Mouse (Mus musculus) cerebellum, adult 18-20 months (tissue): Measurements from ENCODE around the gene Snx29.
"Not testable (repeated sequence)": the region's sequence is repeated elsewhere in the genome, so short reads cannot be mapped to it uniquely, and the experiment has no call there.

Source experiments
- DNase-seq, 2 experiments: peaks; one replicate each; pipeline ENCODE4 v3.0.0; 2021

The Snx29 gene

DNA sequence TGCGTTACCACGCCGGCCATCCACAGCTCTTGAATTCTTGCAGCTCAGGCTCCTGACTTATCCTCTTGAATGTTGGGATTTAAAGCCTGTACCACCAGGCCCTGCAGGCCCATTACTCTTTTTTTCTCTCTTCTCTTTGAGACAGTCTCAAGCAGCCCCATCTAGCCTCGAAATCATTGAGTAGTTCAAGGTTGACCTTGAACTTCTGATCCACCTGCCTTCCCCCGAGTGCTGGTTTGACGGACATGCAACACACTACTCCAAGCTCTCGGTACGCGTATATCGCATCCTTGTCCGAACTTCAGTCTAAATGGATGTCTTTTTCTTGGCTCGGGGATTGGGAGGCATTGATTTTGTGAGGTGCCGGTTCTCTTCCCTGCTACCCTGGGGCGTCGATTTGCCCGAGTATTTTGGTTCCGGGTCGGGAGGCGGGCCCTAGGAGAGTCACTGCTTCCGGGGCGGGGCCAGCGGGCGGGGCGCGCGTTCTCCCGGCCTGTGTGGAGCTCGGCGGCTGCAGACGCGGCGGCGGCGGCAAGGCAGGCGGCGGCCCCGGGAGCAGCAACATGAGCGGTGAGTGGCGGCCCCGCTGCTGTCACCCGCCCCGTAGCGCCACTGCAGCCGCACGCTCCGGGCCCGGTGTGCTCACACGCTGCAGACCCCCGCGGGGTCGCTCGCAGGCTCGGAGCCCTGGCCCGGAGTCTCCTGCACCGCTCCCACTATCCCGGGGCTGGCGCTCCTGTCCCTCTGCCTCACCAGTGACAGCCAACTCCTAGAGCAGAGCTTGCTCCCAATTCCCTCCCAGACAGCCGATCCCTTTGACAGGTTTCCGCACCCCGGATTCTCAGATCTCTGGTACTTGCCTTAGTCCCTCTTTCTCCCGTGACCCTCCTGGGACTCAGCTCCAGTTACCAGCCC is at the start of gene Snx29:
TSS of gene Snx29 (plus strand) at position 500 of the 915 bp plus-strand sequence.
- DNase-seq, result peak; percentile 96 to 99

DNA sequence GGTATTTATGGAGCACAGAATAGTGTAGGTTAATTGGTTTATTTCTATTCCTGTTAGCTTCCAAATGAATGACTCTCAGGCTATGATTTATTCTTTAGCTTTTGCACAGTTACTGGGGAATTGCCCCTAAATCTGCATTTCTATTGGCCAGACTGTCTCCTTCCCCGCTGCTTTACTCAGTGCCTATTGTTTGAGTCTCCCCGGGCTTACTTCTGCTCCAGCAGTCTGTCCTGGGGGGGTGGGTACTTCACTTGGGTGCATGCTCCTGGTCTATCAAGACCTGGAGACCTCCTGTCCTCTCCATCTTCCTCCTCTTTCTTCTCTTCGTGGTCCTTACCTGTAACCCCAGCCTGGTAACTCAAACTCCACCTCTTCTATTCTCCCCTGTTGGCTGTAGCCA is 45.8 kb upstream of the Snx29 start:
- no peak for DNase-seq

DNA sequence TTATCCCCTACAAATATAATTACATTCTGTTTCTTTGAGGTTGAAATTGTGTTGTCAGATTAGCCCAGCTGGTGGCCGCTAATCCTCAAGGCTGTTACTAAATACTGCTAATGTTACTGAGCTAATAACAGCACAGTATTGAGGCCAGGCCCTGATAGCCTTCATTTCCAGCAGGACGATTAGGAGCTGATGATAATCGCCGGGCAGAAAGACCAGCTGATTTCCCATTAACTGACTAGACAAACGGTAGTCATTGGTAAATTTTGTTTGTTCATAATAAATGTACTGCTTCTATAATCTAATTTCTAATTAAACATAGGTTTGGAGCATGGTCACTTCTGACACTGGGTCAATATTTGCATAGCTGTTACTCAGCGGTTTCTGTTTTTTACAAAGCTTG is 43.9 kb upstream of the Snx29 start:
- DNase-seq, result no peak

DNA sequence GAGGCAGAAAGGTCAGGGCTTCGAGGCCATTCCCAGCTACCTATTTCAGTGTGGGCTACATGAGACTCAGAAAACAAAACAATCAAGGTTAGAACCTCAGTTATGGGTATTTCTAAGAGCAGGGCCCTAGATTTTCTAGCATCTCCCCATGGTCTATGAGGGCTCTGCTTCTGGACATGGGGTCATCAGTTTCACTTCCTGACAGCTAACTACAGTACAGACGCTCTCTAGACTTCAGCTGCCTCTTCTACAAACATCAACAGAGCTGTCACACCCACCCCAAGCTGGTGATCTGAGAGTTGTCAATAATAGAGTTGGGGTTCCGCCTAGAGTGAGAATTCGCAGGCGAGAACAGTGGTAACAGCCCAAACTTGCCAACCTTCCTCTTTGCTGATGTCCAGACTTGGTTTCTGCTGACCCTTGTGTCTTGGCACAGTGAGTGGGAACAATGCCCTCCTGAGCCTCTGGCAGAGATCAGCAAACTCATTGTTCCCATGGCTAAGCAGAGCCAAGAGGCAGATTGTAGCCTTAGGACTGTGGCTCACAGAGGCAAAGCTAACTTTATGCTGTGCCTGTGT is 40.0 kb upstream of the Snx29 start:
- no peak for DNase-seq

DNA sequence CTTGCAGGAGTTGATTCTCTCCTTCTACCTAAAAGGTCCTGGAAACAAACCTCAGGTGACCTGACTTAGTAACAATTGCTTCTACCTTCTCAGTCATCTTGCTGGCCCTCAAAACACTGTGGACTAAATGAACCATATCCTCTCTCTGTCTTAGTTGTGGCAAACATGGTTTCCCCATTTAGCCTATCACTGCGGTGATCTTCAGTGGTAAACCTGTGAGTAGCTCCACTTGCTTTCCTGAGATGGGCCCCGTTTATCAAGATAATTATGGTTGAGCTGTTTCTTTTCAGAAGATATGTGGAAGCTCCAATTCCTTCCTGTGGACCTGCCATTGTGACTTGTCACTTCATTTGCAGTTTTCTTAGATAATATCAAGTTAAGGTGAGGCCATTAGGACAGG is 37.8 kb upstream of the Snx29 start:
- no peak for DNase-seq

DNA sequence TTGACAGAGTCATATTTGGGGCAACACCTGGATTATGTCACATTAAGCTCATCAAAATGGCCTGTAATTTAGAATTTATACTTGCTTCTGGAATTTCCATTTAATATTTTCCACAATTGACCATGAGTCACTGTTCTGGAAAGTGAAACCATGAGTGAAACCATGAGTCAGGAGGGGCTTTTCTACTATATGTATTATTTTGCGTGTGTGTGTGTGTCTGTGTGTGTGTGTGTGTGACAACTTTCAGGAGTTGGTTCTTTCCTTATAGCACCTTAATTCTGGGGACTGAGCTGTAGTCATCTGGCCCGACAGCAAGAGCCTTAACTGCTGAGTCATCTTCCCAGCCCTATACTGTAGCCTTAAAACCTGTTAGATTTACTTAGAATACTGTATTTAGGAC is 36.8 kb upstream of the Snx29 start:
- DNase-seq, result no peak

DNA sequence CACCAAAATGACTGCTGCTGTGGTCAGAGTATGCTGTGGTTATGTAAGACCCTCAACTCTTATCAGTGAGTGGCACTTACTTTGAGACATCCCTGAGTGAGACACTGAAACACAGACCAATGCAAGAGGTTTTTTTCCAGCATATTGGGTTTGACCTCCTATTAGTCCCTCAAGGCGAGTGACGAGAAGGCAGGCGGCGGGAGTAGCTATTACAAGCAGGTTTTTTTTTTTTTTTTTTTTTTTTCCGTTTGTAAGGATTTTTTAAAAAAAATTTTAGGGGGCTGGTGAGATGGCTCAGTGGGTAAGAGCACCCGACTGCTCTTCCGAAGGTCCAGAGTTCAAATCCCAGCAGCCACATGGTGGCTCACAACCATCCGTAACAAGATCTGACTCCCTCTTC is 33.8 kb upstream of the Snx29 start:
- not testable (repeated sequence) for DNase-seq

DNA sequence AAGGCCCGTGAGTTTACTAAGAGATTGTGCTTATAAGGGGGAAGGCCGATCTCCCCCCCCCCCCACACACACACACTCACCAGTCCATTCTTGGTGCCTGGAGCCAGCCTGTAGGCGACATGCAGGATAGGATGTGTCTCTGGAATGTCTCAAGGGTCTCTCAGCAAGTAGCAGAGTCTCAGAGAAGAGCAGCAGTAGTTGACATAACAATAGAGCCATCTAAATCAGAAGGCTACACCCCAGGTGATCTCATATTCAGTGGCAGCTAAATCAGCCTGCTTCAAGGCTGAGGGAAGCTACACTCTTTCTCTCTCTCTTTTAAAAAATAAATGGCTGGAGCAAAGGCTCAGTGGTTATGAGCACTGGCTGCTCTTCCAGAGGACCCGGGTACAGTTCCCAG is 27.1 kb upstream of the Snx29 start:
- not testable (repeated sequence) for DNase-seq

DNA sequence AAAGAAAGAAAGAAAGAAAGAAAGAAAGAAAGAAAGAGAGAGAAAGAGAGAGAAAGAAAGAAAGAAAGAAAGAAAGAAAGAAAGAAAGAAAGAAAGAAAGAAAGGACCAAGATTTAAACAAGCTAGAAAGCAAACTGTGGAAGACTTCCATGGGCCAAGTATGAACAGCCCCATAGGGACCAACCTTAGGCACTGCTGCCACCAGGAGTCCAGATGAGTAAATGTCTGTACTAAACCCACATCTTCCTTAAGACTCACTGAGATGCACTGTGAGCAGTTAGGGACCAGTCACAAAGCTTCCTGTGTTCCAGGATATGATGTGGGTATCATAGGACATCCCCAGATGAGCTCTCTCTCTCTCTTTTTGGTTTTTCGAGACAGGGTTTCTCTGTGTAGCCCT is 25.0 kb upstream of the Snx29 start:
- peak; percentile 5 to 9 for DNase-seq

DNA sequence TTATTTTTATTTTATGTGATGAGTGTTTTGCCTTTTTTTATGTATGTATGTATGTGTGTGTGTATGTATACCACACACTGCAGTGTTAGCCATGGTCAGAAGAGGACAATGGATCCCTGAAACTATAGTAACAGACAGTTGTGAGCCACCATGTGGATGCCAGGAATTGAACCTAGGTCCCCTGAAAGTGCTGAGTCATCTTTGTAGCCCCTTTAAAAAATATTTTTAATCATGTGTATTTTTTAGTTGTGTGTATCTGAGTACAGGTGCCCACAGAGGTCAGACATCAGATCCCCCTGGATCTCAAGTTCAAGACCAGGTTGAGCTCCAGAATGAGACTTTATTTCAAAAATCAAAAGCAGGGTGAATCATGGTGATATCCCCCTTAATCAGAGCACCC is 19.0 kb upstream of the Snx29 start:
- no peak for DNase-seq

DNA sequence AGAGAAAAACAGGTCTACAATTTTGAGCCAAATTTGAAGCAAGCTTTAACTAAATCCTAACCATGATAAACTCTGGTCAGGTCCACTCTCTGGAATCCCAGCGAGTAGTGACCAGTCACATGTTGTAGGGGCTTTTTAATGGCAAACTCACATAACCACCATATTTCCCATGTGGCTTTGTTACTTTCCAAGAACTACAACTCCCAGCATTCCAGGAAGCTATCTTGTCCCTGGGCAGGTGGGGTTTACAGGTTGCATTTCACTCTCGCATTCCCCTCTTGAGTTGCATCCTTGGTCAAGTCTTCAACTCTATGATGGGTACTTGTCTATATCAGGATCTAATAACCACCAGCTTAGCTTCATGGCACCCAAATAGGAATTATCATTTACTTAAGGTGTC is 17.2 kb upstream of the Snx29 start:
- DNase-seq, result no peak

DNA sequence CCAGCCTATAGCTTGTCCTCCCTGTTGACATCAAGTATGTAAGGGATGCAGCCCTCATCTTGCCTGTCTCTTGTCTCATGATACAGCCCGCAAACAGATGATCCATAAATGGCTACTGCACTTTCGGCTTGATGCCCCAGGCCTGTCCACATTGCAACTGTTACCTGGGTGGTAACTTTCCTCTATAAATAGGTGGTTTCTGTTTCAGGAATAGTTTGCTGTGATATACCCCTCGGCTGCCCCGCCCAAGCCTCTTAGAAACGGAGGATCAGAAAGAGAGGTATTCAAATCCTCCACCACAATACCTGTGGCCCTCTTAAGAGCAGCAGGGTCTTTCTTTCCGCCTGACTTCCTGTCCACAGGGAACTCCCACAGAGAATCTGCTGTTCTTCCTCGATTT is 9.2 kb upstream of the Snx29 start, which contains the start of gene Tnfrsf17:
TSS of gene Tnfrsf17 (plus strand) at position 301 of the 400 bp plus-strand sequence.
- no peak for DNase-seq

DNA sequence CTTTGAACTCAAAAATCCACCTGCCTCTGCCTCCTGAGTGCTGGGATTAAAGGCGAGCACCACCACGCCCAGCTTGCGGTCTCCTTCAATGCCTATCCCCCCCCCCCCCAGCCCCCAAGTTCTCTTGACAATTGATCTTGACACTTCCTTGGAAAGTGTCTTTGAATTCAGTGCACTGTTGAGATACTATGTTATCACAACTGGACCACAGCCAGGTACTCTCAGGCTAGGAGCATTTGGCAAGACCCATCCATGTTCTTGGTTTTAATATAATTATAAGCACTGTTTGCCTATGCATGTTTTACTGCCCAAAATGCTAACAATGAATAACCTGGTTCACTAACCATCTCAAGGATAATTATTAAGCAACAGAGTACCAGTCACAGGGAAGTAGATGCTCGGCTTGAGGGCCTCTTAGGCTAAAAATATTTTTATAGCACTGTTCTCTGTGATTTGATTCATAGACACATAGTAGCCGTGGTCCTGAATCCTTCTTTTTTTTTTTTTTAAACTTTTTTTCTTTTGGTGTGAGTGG is 6.9 kb upstream of the Snx29 start:
- DNase-seq, result no peak

DNA sequence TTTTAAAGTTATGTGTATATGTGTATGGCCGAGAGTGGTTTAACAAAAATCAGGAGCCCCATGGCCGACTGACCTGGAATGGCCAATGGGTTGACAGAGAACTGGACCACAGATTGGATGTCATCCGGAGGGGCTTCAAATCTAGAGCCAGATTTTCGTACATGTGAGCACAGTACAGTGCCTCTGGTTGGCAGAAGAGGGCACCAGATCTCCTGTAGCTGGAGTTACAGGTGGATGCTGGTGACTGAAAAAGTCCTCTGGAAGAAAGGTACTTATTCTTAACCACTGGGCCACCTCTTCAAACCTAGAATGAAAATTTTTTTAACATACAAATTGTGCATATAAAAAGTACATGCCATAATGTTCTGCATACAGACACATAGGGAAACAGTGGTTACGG is 6.0 kb upstream of the Snx29 start:
- no peak for DNase-seq

DNA sequence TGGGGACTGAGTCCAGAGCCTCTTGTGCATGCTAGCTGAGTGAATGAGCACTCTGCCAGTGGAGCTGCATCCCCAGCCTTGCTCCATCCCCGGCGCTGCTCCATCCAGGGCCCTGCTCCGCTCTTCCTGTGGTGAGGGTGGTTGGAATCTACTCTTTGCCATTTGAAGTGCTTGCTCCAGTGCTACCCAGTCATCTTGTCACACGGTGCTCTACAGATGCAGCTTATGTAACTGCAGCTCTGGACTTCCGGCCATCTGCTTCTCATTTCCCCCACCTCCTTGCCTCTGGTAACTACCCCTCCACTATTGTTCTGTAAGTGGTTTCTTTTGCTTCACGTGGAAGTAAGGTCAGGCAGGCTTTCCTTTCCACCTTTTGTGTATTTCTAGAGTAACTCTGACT is 5.4 kb upstream of the Snx29 start:
- DNase-seq, result no peak

DNA sequence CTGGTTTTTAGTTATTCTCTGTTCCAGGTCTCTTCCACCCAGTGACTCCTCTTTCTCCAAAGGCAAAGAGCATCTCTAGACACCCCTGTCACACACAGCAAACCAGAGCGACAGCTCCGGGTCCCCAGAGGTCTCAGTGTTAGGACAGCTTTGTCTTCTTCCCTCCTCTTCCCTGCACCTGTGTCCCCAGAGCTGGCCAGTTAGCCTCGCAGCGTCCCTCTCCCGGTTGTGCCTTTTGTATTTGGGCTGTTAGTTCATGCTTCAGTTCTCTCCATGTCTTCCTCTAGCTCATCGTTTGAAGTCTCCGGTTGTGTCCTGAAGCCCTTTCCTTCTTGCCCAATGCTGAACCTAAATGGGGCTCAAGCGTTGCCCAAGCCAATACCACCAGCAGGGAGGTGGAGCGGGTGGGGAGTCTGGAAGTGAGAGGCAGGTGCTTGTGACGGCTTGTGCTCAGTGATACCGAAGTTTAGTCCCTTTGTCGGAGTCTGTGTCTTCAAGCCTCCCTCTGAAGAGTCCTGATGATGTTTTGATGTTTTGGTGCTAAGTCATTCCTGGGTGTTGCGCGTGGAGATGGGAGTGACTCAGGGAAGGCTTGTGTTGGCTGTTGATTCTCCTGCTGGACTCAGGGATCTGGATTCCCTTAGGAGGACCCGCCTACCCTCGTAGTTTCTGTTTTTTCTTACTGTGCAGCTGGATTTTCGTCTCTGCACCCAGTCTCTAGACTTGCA is 780 bp downstream of the Snx29 start:
- peak; percentile 29 to 31 for DNase-seq

DNA sequence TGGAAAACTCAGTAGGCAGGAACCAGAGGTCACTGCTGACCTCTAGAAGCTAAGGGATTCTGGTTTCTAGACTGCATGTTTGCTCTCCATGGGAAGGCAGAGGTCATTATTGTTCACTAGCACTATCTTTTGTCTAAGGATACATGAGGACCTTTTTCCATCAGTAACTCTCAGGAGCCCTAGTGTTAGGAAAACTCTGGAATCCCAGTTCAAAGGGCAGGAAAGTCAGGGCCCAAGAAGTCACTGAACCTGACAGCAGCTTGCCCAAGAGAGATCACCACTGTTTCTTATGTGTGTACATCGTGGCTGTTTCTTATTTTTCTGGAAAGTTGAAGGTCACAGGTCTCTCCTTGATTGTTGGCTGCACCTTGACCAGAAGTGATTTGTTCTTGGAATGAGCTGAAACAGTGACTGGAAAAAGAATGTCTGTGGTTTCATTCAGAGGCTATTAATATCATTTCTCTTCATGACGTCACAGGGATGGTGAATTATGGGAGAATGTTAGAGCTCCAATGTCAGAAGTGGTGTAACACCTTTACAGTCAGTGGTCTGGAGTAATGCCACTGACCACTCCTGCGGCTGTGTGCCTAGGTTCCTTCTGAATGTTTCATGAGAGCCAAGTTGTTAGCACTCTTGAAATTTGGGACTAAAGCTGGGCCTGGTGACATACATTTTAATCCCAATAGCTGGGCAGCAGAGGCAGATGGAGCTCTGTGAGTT is 7.5 kb downstream of the Snx29 start:
- DNase-seq, result no peak

DNA sequence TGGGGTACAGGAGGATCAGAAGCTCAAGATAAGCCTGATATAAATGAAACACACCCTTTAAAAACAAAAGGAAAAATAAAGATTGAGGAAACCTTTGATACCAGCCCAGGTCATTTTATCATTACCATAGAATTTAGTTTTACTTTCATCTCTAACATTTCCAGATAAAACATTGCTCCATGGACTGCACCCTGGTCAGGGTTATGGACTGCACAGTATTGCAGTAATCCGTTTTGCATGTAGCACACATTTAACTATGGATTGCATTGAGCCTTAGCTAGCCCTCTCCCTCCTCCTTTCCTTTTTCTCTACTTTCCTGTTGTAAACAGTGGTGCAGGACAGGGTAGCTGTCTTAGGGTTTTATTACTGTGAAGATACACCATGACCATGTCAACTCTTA is 8.3 kb downstream of the Snx29 start:
- no peak for DNase-seq

DNA sequence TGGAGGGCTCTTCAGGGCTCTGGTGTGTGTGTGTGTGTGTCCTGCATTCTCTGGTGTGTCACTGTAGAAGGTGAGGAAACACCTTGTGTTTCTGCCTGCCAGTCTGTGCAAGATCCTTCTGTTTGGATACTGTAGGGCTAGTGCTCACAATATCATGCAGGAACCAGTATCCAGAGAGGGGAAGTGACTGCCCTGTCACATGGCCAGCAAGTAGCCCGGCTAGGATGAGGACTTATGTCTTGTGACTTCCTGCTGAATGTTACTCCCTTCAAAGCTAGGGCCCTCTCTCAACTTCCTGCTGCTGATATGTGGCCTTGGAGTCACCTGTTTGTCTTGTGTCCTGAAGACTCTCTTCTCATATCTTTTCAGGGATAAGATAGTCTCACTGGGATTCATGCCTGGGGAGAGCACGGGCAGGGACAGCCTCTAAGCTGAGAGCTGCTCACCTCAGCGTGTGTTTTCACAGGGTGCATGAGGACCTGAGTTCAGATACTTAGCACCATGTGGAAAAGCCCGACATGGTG is 20.6 kb downstream of the Snx29 start:
- DNase-seq, result no peak

DNA sequence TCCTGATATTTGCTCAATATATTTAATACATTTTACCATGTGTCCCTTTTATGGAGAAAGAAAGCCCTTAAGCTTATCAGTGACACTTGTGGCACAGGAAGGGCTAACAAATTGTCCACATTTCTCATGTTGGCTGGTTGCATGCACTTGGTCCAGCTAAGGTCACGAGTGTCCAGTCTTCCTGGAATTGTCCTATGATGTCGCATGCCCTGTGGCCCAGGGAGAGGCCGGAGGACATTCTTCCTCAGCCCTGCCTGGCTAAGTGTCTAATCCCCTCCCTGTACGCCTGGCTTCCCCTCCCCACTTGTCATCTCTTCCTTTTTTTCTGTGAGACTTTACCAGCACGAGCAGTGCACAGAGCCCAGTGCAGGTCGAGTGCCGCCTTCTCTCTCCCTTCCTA is 29.2 kb downstream of the Snx29 start:
- DNase-seq, result no peak

DNA sequence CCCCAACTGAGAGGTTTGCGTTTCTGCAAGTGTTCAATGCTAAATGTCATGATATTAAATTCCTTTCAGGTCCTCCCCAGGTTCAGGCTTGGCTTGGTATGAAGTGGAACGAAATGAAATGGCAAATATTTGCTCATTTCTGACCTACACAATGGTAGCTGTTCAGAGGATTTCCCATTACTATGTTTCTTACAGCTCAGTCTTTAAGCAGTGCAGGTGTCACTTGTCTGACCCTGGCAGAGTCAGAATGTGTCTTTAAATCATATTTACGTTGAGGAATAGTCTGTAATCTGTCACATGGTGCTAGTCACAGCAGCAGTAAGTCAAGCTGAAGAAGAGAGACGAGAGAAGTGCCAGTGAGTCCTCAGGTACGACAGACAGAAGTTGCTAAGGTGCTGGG is 36.5 kb downstream of the Snx29 start:
- no peak for DNase-seq

DNA sequence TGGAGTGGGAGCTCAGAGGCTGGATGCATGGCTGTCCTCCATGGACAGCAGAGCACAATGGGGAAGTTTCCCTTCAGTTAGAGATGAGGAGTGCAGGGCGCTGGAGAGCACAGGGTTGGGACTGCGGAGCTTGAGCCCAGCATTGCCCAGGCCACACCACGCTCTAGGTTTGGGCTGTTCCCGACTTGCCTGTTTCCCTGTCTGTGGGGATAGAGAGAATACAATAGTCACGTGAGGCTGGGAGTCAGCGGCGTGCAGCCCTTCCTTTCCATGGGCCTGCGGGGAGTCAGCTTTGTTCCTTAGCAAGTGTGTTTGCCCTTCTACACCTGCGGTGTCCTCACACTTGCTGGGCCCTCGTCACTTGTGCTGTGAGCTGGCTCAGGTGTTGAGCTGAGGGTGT is 37.2 kb downstream of the Snx29 start:
- DNase-seq, result no peak

DNA sequence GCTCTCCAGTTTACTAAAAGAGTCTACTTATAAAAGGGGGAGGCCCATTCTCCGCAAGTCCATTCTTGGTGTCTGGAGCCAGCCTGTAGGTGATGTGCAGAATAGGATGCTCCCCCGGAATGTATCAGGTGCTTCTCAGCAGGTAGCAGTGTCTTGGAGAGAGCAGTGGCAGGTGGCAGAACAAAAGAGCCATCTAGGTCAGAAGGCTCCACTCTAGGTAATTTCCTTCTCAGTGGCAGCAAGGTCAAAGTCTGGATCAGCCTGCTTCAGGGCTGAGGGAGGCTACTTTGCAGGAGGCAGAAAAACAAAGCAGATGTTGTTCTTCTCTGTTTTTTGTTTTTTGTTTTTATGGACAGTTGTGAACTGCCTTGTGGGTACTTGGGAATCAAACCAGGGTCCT is 37.9 kb downstream of the Snx29 start:
- not testable (repeated sequence) for DNase-seq
